Mouse (Mus musculus): ENCODE measurements around the gene Tspoap1.
A peak's percentile ranks its signal among the peaks of the same experiment; 100 is the strongest.

The Tspoap1 gene

GRCm38 (mm10) chr11:87759609-87760005 lies 734 bp upstream of the Tspoap1 start:
- no peak for DNase-seq (ENCODE audit: low read depth, low spot score)

- DNase-seq (ENCODE audit: low read depth, low spot score) = no peak
These were observed 910 bp downstream of the Tspoap1 start for GRCm38 (mm10) chr11:87761181-87761721.

- DNase-seq (ENCODE audit: low read depth, low spot score) = no peak
These were observed 1.7 kb downstream of the Tspoap1 start for GRCm38 (mm10) chr11:87761806-87762701.

- DNase-seq (ENCODE audit: low read depth, low spot score) = no peak
These were observed 2.5 kb downstream of the Tspoap1 start for GRCm38 (mm10) chr11:87762702-87763385.

- DNase-seq (ENCODE audit: low read depth, low spot score) = peak; percentile 86
These were observed 3.2 kb downstream of the Tspoap1 start for GRCm38 (mm10) chr11:87763511-87763987.

GRCm38 (mm10) chr11:87763988-87764876 lies 3.9 kb downstream of the Tspoap1 start:
- no peak for DNase-seq (ENCODE audit: low read depth, low spot score)

- DNase-seq (ENCODE audit: low read depth, low spot score) = no peak
These were observed 8.4 kb downstream of the Tspoap1 start for GRCm38 (mm10) chr11:87768745-87769144.

GRCm38 (mm10) chr11:87770989-87771388 lies 10.6 kb downstream of the Tspoap1 start:
- no peak for DNase-seq (ENCODE audit: low read depth, low spot score)

- DNase-seq (ENCODE audit: low read depth, low spot score) = no peak
These were observed 12.0 kb downstream of the Tspoap1 start for GRCm38 (mm10) chr11:87772354-87772753.

GRCm38 (mm10) chr11:87778100-87778765 lies 17.9 kb downstream of the Tspoap1 start:
- no peak for DNase-seq (ENCODE audit: low read depth, low spot score)

GRCm38 (mm10) chr11:87778915-87779314 lies 18.6 kb downstream of the Tspoap1 start:
- no peak for DNase-seq (ENCODE audit: low read depth, low spot score)

- no peak for DNase-seq (ENCODE audit: low read depth, low spot score)
These were observed 19.1 kb downstream of the Tspoap1 start for GRCm38 (mm10) chr11:87779392-87779791.

GRCm38 (mm10) chr11:87780130-87780529 lies 19.8 kb downstream of the Tspoap1 start:
- DNase-seq (ENCODE audit: low read depth, low spot score) = no peak

GRCm38 (mm10) chr11:87790088-87790487 lies 29.7 kb downstream of the Tspoap1 start:
- DNase-seq (ENCODE audit: low read depth, low spot score) = no peak

- DNase-seq (ENCODE audit: low read depth, low spot score) = no peak
These were observed 33.1 kb downstream of the Tspoap1 start, which contains the start of gene Mpo for GRCm38 (mm10) chr11:87793460-87793859. TSS of gene Mpo (plus strand) at chr11:87793581.

GRCm38 (mm10) chr11:87801711-87802275 lies 41.5 kb downstream of the Tspoap1 start:
- peak; percentile 54 for DNase-seq (ENCODE audit: low read depth, low spot score)

- no peak for DNase-seq (ENCODE audit: low read depth, low spot score)
These were observed 42.3 kb downstream of the Tspoap1 start for GRCm38 (mm10) chr11:87802621-87803020.

- DNase-seq (ENCODE audit: low read depth, low spot score) = no peak
These were observed 45.1 kb downstream of the Tspoap1 start for GRCm38 (mm10) chr11:87805448-87805847.

GRCm38 (mm10) chr11:87807433-87807832 lies 47.1 kb downstream of the Tspoap1 start:
- no peak for DNase-seq (ENCODE audit: low read depth, low spot score)

GRCm38 (mm10) chr11:87808236-87808635 lies 47.9 kb downstream of the Tspoap1 start:
- no peak for DNase-seq (ENCODE audit: low read depth, low spot score)

Data from telencephalon, adult 2 months (tissue).